Comparison of ENCODE assay signal across 8 mouse cellular contexts in genomic region chr6:99204780-99205586, GRCm38 (mm10).
DNase-seq lines count a peak whose midpoint lies in the region; ATAC-seq lines count a peak whose summit lies in the region.
"Had no signal": no experiment of that assay in that cellular context is flagged by ENCODE, and none has a peak within 500 bp of the region (broad histone marks: within the 10 kb centered on the region; RNA-seq: fewer than 3 reads in every experiment).

No protein-coding gene starts in this region.

- H3K4me3 ChIP-seq in lung, embryonic 16.5 days (ENCODE audit: low read length), result no peak overlapping the region
- H3K4me3 ChIP-seq in embryonic facial prominence, embryonic 11.5 days (ENCODE audit: low read depth, low read length), result no peak overlapping the region
- H3K4me3 ChIP-seq in liver, embryonic 11.5 days (ENCODE audit: low read depth, low read length), result no peak overlapping the region
- H3K4me3 ChIP-seq in stomach, embryonic 16.5 days (replicated peaks; ENCODE audit: low read length), result peak overlapping the region; percentile 30

- H3K4me2 ChIP-seq in lung, embryonic 16.5 days (ENCODE audit: low read depth, low read length), result peak overlapping the region; percentile 29; the same call in 1 of the 2 replicates
- H3K4me2 ChIP-seq in embryonic facial prominence, embryonic 11.5 days (ENCODE audit: low read depth, low read length), result peak overlapping the region; percentile 50
- peak overlapping the region; percentile 54 for H3K4me2 ChIP-seq in liver, embryonic 11.5 days
- H3K4me2 ChIP-seq in stomach, embryonic 16.5 days (ENCODE audit: low read depth, low read length), result peak overlapping the region; percentile 50

- H3K9ac ChIP-seq in lung, embryonic 16.5 days (ENCODE audit: low read length), result peak overlapping the region; percentile 13; the same call in 1 of the 2 replicates
- H3K9ac ChIP-seq in embryonic facial prominence, embryonic 11.5 days (replicated peaks; ENCODE audit: low read length), result 0 out of 2 replicates have a peak overlapping the region, but pooled peaks have one; percentile 27
- H3K9ac ChIP-seq in liver, embryonic 11.5 days (ENCODE audit: low read depth, low read length), result no peak overlapping the region
- no peak overlapping the region; the same call in 1 of the 2 replicates for H3K9ac ChIP-seq in stomach, embryonic 16.5 days (ENCODE audit: low read length)

- 11% methylated on average over 7 of the region's 7 CpGs for WGBS in lung, embryonic 16.5 days
- WGBS in embryonic facial prominence, embryonic 11.5 days, result 3% methylated on average over 7 of the region's 7 CpGs
- 10% methylated on average over 7 of the region's 7 CpGs for WGBS in liver, embryonic 11.5 days
- 9% methylated on average over 7 of the region's 7 CpGs for WGBS in stomach, embryonic 16.5 days

- no peaks in the 10 kb centered on the region for H3K27me3 ChIP-seq in lung, embryonic 16.5 days (ENCODE audit: control insufficient read depth, insufficient read depth, low read depth, low read length)
- H3K27me3 ChIP-seq in embryonic facial prominence, embryonic 11.5 days (ENCODE audit: control insufficient read depth, insufficient read depth, low read length), result no peaks in the 10 kb centered on the region
- no peaks in the 10 kb centered on the region for H3K27me3 ChIP-seq in liver, embryonic 11.5 days (replicated peaks; ENCODE audit: control insufficient read depth, insufficient read depth, low read length)
- no peaks in the 10 kb centered on the region for H3K27me3 ChIP-seq in stomach, embryonic 16.5 days (ENCODE audit: control insufficient read depth, insufficient read depth, low read length)

- H3K27ac ChIP-seq in lung, embryonic 16.5 days (ENCODE audit: low read length), result peak overlapping the region; percentile 27
- peak overlapping the region; percentile 56 for H3K27ac ChIP-seq in embryonic facial prominence, embryonic 11.5 days (replicated peaks; ENCODE audit: low read depth, low read length)
- H3K27ac ChIP-seq in liver, embryonic 11.5 days (ENCODE audit: low read depth, low read length), result peak overlapping the region; percentile 38; the same call in 1 of the 2 replicates
- peak overlapping the region; percentile 65 for H3K27ac ChIP-seq in stomach, embryonic 16.5 days (ENCODE audit: low read length)

- no peaks in the 10 kb centered on the region for H3K9me3 ChIP-seq in lung, embryonic 16.5 days (ENCODE audit: control insufficient read depth, low read length)
- no peaks in the 10 kb centered on the region for H3K9me3 ChIP-seq in embryonic facial prominence, embryonic 11.5 days (replicated peaks; ENCODE audit: control insufficient read depth, low read length)
- H3K9me3 ChIP-seq in liver, embryonic 11.5 days (ENCODE audit: control insufficient read depth, low read length), result no peaks in the 10 kb centered on the region
- H3K9me3 ChIP-seq in stomach, embryonic 16.5 days (replicated peaks; ENCODE audit: control insufficient read depth, low read length), result no peaks in the 10 kb centered on the region

- ATAC-seq in lung, embryonic 16.5 days (ENCODE audit: low read depth), result 0 out of 2 replicates have a peak, but pooled peaks have one; percentile 30
- ATAC-seq in embryonic facial prominence, embryonic 11.5 days (replicated peaks; ENCODE audit: insufficient number of reproducible peaks, low FRiP score, low TSS enrichment, low read depth), result no peak
- ATAC-seq in liver, embryonic 11.5 days (replicated peaks; ENCODE audit: low FRiP score), result no peak
- no peak for ATAC-seq in stomach, embryonic 16.5 days (ENCODE audit: insufficient read depth, low FRiP score)

- DNase-seq in lung, postnatal 10 days, result no peak
- DNase-seq in embryonic facial prominence, embryonic 11.5 days (ENCODE audit: low spot score), result peak; percentile 46
- DNase-seq in liver, embryonic 11.5 days (ENCODE audit: low spot score), result no peak
- DNase-seq in frontal cortex, adult 2 months (ENCODE audit: extremely low spot score in 1 of 2, low spot score in 1 of 2), result no peak
- no peak for DNase-seq in adrenal gland, postnatal 4 days (ENCODE audit: low spot score in 2 of 2)
- DNase-seq: gastrocnemius, postnatal 25 days had no signal

- peaks cover 47% of the 10 kb centered on the region for H3K4me1 ChIP-seq in lung, embryonic 16.5 days (replicated peaks; ENCODE audit: control insufficient read depth, insufficient read depth, low read length)
- H3K4me1 ChIP-seq in embryonic facial prominence, embryonic 11.5 days (ENCODE audit: control insufficient read depth, insufficient read depth, low read length), result peaks cover 19% of the 10 kb centered on the region
- H3K4me1 ChIP-seq in liver, embryonic 11.5 days (replicated peaks; ENCODE audit: control insufficient read depth, insufficient read depth, low read length), result peaks cover 39% of the 10 kb centered on the region
- H3K4me1 ChIP-seq in stomach, embryonic 16.5 days (ENCODE audit: control insufficient read depth, insufficient read depth, low read length), result peaks cover 43% of the 10 kb centered on the region

- no peaks in the 10 kb centered on the region for H3K36me3 ChIP-seq in lung, embryonic 16.5 days (ENCODE audit: control insufficient read depth, insufficient read depth, low read length)
- H3K36me3 ChIP-seq in embryonic facial prominence, embryonic 11.5 days (replicated peaks; ENCODE audit: control insufficient read depth, insufficient read depth, low read depth, low read length), result no peaks in the 10 kb centered on the region
- no peaks in the 10 kb centered on the region for H3K36me3 ChIP-seq in liver, embryonic 11.5 days (ENCODE audit: control insufficient read depth, insufficient read depth, low read length)
- no peaks in the 10 kb centered on the region for H3K36me3 ChIP-seq in stomach, embryonic 16.5 days (ENCODE audit: control insufficient read depth, insufficient read depth, low read length)

Comparison
In these comparisons a context has a peak if more than half of its experiments do, and no peak if none do; other contexts are left out.
1. H3K9ac ChIP-seq: peak in lung, embryonic 16.5 days (single experiment) and embryonic facial prominence, embryonic 11.5 days (single experiment); none in liver, embryonic 11.5 days (single experiment) and stomach, embryonic 16.5 days (single experiment).
2. Peak in every context shown above with its lines, with median percentiles within 50 percentile points of each other: H3K27ac ChIP-seq and H3K4me2 ChIP-seq.